Mouse (Mus musculus) neutrophil, adult 5-6 weeks (primary cell): ENCODE data around the gene Smim22. TPM values are rescaled to one million over a fixed set of nuclear protein-coding genes. Genes with fewer than 3 reads are reported as not detected.

Experiments used
- ATAC-seq: fragments of 151-379, 151-347 bp; 2 replicates; pipeline ENCODE4 v1.8.0; 2017; ENCODE audit warnings: mild to moderate bottlenecking, moderate TSS enrichment; ENCODE audit not compliant: insufficient number of reproducible peaks, poor library complexity, low FRiP score, severe bottlenecking; ENCODE audit errors: extremely low read depth
- total RNA-seq: library from RNA; stranded (forward); fragments of 200-1000 nt; gene quantifications from 2 replicates; pipeline ENCODE4 v1.2.3, GENCODE M21; 2017

Gene Smim22
- total RNA-seq, 1 experiment from 2014 or later: not detected

GRCm38 (mm10) chr16:5000611-5001010, 6.5 kb upstream of the Smim22 start:
- ATAC-seq: no peak

- no peak for ATAC-seq
Observed at GRCm38 (mm10) chr16:5007492-5007891, 404 bp downstream of the Smim22 start.

- ATAC-seq: no peak
Observed at GRCm38 (mm10) chr16:5008076-5008475, 988 bp downstream of the Smim22 start.

- ATAC-seq: no peak
Observed at GRCm38 (mm10) chr16:5010371-5010935, 3.4 kb downstream of the Smim22 start.

- peak; percentile 47 for ATAC-seq
Observed at GRCm38 (mm10) chr16:5011285-5011684, 4.2 kb downstream of the Smim22 start.

- no peak for ATAC-seq
Observed at GRCm38 (mm10) chr16:5012036-5013005, 5.2 kb downstream of the Smim22 start.

GRCm38 (mm10) chr16:5013054-5013838, 6.2 kb downstream of the Smim22 start, which contains the start of gene Rogdi:
Gene Rogdi, minus strand, starts transcription at chr16:5013553.
- ATAC-seq: peak; percentile 88

GRCm38 (mm10) chr16:5014578-5014977, 7.5 kb downstream of the Smim22 start:
- ATAC-seq: no peak

- ATAC-seq: no peak
Observed at GRCm38 (mm10) chr16:5024021-5024420, 16.9 kb downstream of the Smim22 start.

GRCm38 (mm10) chr16:5029847-5030246, 22.8 kb downstream of the Smim22 start:
- ATAC-seq: peak; percentile 79

GRCm38 (mm10) chr16:5035591-5035990, 28.5 kb downstream of the Smim22 start:
- ATAC-seq: no peak

- no peak for ATAC-seq
Observed at GRCm38 (mm10) chr16:5036649-5037234, 29.7 kb downstream of the Smim22 start.

- no peak for ATAC-seq
Observed at GRCm38 (mm10) chr16:5045322-5045721, 38.2 kb downstream of the Smim22 start.

GRCm38 (mm10) chr16:5049182-5049773, 42.2 kb downstream of the Smim22 start:
- peak; percentile 24; the same call in 1 of the 2 replicates for ATAC-seq

GRCm38 (mm10) chr16:5049774-5050234, 42.7 kb downstream of the Smim22 start, which contains the start of the genes Glyr1 and Ubn1:
Gene Glyr1, minus strand, starts transcription at chr16:5049863.
Gene Ubn1, plus strand, starts transcription at chr16:5050057.
- ATAC-seq: peak; percentile 92

- ATAC-seq: no peak
Observed at GRCm38 (mm10) chr16:5050251-5051110, 43.4 kb downstream of the Smim22 start.
